Mouse (Mus musculus) liver, adult 2 months (tissue): ENCODE results near the gene Ppard.

Experiments
- CTCF ChIP-seq: fragments of 200-500 bp; IDR thresholded peaks from 2 replicates; pipeline ENCODE4 v1.5.1; 2011; ENCODE audit warnings: low read depth, low read length, control low read depth
- POLR2A ChIP-seq: fragments of 200-500 bp; IDR thresholded peaks from 2 replicates; pipeline ENCODE4 v1.6.1; 2011; ENCODE audit warnings: low read length, control low read depth; ENCODE audit not compliant: insufficient read depth; ENCODE audit errors: extremely low read depth

- TF ChIP-seq CTCF, result peak; percentile 85
- TF ChIP-seq POLR2A, result no peak
Observed at GRCm38 (mm10) chr17:28274739-28275138, 42.2 kb downstream of the Ppard start.
